Mouse (Mus musculus): ENCODE results near the gene Sec61b.

DNA sequence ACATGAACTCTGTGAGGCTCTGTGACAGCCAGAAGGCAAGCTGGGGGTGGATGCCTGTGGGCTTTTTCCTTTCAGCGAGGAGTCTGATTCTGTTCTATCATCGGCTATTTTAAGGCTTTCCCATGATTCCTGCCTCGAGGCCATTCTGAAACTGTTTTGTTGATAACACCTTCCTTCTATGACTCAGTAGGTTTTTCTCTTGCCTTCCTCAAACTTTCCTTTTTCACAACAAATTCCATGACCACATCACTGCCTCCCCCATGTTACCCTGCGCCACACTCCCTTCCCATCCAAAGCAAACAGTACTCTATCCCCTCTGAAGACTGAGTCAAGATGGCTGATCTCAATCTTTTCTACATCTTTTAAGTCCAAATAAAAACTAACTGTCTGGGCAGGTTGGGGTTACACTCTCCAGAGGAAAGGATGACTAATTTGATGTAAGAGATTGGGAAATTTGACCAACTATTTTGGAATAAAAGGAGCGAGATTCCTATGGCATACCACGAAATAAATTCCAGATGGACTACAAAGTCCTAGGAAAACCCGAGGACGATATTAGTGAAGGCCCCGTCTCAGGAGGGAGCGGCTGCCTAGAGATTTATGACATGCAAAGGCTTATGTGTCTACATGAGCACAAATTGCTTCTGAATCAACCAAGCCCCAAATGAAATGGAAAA is 30.5 kb downstream of the Sec61b start:
- TF ChIP-seq CTCF (conservative IDR thresholded peaks at IDR 0.05; ENCODE audit: insufficient read depth, insufficient read length, low read depth, low read length) (no peak), POLR2A (IDR thresholded peaks at IDR 0.05; ENCODE audit: low read depth, low read length) (no peak)
